Mouse (Mus musculus): ENCODE measurements around the gene Nab1. TPM values are rescaled to one million over a fixed set of nuclear protein-coding genes. Genes with fewer than 3 reads are reported as not detected.

Gene Nab1
- 12.2 and 12.7 TPM in 2 replicates for polyA plus RNA-seq (2015; fragmentation: Nextera tagmentation; extraction: Ambion mirVana)

GRCm38 (mm10) chr1:52500314-52500981, at the start of gene Nab1:
TSS of gene Nab1 (minus strand) at chr1:52500679.

Other genes with a start within 250 kb of the Nab1 start
- 2.8 TPM in 2 replicates for gene Nemp2, start 130.0 kb upstream of the Nab1 start, polyA plus RNA-seq (2015; fragmentation: Nextera tagmentation; extraction: Ambion mirVana)
- 1.0 and 1.1 TPM in 2 replicates for gene Mfsd6, start 226.8 kb upstream of the Nab1 start, polyA plus RNA-seq (2015; fragmentation: Nextera tagmentation; extraction: Ambion mirVana)

Measured in skeletal muscle tissue, postnatal 0 days (tissue).